Mouse (Mus musculus) heart, embryonic 11.5 days (tissue): ENCODE measurements at regions not wholly inside any gene's neighbourhood (a gene's known extent, or its start where the extent isn't known, plus 50 kb on each side); places are given as distances from the start of the nearest gene placed in this dataset.

Experiments used
- ATAC-seq: fragments of 200-750 bp; cut with Nextera tagmentation; replicated peaks from 2 replicates; pipeline ENCODE4 v1.8.0; 2017; ENCODE audit warnings: moderate library complexity; ENCODE audit not compliant: insufficient number of reproducible peaks, low FRiP score, low TSS enrichment
- H3K27ac ChIP-seq: fragments of 300-500 bp; sonication (generic); 2 replicates; pipeline ENCODE4 v1.5.1; 2014; ENCODE audit warnings: mild to moderate bottlenecking, low read depth, low read length
- H3K27me3 ChIP-seq: fragments of 300-500 bp; sonication (generic); 2 replicates; pipeline ENCODE4 v1.6.1; 2014; ENCODE audit warnings: mild to moderate bottlenecking, low read length, mixed read lengths; ENCODE audit not compliant: control insufficient read depth, insufficient read depth
- H3K36me3 ChIP-seq: fragments of 300-500 bp; sonication (generic); 2 replicates; pipeline ENCODE4 v1.6.1; 2014; ENCODE audit warnings: mild to moderate bottlenecking, low read length, moderate library complexity, mixed read lengths; ENCODE audit not compliant: control insufficient read depth, insufficient read depth
- H3K4me1 ChIP-seq: fragments of 300-500 bp; sonication (generic); 2 replicates; pipeline ENCODE4 v1.6.1; 2014; ENCODE audit warnings: low read length; ENCODE audit not compliant: control insufficient read depth, insufficient read depth
- H3K4me2 ChIP-seq: fragments of 300-500 bp; sonication (generic); 2 replicates; pipeline ENCODE4 v1.6.1; 2014; ENCODE audit warnings: mild to moderate bottlenecking, moderate library complexity
- H3K4me3 ChIP-seq: fragments of 300-500 bp; sonication (generic); 2 replicates; pipeline ENCODE4 v1.5.1; 2014; ENCODE audit warnings: low read depth, low read length
- H3K9ac ChIP-seq: fragments of 300-500 bp; sonication (generic); 2 replicates; pipeline ENCODE4 v1.6.1; 2014; ENCODE audit warnings: mild to moderate bottlenecking, low read depth, low read length, moderate library complexity
- H3K9me3 ChIP-seq: fragments of 300-500 bp; sonication (generic); replicated peaks from 2 replicates; pipeline ENCODE4 v1.6.1; 2016; ENCODE audit warnings: low read length; ENCODE audit not compliant: control insufficient read depth
- WGBS: fragments of 180-500 bp; shearing (Covaris S2); extraction: QIAGEN DNeasy Blood & Tissue Kit; methylation state at CpG from one replicate; pipeline ENCODE4 v1.1.7; 2014; ENCODE audit not compliant: insufficient replicate concordance; 5-methylcytosine and 5-hydroxymethylcytosine counted together

DNA sequence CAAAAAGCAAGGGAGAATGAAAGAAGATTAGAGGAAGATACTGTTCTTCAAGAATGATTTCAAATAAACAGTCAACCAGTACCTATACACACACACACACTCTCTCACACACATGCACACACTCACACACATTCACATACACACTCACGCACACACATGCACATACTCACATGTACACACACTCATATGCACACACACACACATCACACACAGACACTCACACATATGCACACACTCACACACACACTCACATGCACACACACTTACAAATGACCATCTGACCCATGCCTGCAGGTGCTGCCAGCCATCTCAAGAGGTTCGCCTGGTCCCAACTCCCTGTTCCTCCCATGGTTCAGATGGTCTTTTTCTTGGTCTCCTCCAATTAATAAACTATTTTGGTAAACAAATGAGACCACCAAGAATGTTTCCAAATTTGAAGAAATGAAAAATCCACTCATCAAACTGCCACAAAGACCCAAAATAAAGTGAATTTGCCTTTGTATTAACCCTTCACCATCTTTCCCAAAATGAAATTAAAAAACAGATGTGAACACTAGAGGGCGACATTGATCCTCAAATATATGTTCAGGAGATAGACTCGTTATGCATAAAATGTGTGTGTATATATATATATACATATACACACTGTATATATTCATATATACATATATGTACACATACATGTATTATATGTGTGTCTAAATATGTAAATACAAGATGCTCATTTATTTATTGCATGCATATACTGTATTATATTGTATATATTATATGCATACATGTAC, 150.3 kb upstream of the Ank start:
- Histone ChIP-seq H3K4me1 (no peaks in the 10 kb centered on the region), H3K27me3 (no peaks in the 10 kb centered on the region), H3K36me3 (no peaks in the 10 kb centered on the region), H3K4me3 (no peak overlapping the region), H3K4me2 (no peak overlapping the region), H3K9ac (no peak overlapping the region), H3K27ac (no peak overlapping the region), H3K9me3 (no peaks in the 10 kb centered on the region)
- no peak for ATAC-seq
- WGBS = 53% methylated on average over 4 of the region's 4 CpGs

DNA sequence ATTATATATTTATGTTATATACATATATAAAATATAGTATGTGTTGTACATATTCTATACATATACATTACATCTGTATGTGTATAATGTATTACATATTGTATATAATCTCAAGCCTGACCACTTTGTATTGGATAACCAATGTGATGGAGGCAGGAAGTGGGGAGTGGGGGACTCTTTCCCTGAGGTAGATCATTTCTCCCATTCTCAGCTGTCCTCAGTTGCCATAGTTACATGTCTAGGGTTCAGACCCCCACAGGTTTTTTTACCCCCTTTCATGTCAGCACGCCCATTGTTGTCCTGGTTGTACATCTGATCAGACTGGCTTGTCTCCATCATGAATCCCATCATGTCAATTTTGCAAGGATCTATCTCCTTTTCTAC, 149.7 kb upstream of the Ank start:
- Histone ChIP-seq H3K36me3 (no peaks in the 10 kb centered on the region), H3K27ac (no peak overlapping the region), H3K9me3 (no peaks in the 10 kb centered on the region), H3K27me3 (no peaks in the 10 kb centered on the region), H3K4me1 (no peaks in the 10 kb centered on the region), H3K9ac (no peak overlapping the region), H3K4me2 (no peak overlapping the region), H3K4me3 (no peak overlapping the region)
- WGBS = 79% methylated on average over 1 of the region's 1 CpGs
- no peak for ATAC-seq

DNA sequence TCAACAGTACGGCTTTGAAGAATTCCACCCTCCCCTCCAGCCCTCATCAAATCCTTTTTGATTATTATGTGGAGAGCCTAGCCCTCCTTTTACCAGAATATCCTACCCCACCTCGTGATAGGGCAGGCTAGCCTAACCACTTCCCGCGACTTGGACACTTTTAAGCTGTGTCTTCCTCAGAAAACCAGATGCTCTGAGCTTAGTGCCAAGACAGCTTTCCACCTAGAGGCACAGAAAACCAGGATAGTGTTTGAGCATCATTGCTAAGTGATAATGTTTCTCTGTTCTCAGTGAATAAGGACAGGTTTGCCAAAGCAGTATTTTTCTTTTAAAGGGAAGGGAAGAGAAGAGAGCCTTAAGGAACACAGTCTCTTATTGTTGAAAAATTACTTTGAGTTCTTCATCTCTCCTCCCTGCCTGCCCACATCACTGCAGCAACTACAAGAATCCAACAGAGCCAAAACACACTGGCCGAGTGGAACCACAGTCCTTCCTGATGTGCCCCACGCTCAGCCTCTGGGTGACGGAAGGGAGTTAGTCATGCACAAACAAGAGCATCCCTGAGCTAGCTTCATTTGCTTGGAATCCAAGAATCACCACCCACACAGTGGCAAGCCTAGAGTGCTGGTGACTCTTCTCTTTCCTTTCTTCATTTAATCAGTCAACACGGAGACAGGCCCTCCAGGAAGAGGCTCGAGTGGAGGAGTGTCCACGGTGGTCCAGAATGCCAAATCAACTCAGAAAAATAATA, 144.4 kb upstream of the Ank start:
- Histone ChIP-seq H3K9me3 (no peaks in the 10 kb centered on the region), H3K4me2 (no peak overlapping the region), H3K9ac (no peak overlapping the region), H3K27ac (no peak overlapping the region), H3K4me1 (no peaks in the 10 kb centered on the region), H3K4me3 (no peak overlapping the region), H3K36me3 (no peaks in the 10 kb centered on the region), H3K27me3 (no peaks in the 10 kb centered on the region)
- no peak for ATAC-seq
- WGBS = 68% methylated on average over 10 of the region's 10 CpGs

DNA sequence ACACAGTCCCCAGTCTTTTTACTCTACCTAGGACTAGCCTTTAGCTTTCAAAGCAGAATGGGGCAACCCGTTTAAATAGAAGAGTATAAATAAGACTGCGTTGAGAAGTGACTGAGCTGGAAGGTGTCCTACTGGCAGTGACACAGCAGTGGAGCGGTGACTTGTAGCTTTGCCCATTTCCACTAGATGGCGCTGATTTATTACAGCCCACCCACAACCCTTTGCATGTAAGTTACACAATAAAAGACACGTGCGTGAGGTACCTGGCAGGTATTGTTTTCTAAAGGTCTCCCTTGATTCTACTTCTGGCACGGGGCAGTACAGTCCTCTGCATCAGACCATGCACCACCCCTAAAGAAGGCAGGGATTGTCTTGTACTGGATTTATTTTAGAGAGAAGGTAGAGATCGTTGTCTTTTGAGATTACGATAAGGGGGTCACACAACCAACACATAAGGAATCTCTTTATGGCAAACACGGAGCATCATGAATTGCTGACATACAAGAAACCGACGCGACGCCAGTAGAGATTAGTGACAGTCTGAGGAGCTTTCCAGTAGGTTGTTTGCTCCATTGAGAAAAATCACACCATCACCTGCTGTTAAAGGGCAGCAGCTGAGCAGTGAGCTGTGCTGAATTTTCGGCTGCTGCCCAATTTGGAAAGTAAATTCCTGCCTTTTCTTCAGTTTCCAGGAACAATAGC, 140.5 kb upstream of the Ank start:
- Histone ChIP-seq H3K4me2 (no peak overlapping the region), H3K27me3 (no peaks in the 10 kb centered on the region), H3K4me3 (no peak overlapping the region), H3K36me3 (no peaks in the 10 kb centered on the region), H3K4me1 (no peaks in the 10 kb centered on the region), H3K27ac (no peak overlapping the region), H3K9me3 (no peaks in the 10 kb centered on the region), H3K9ac (no peak overlapping the region)
- no peak for ATAC-seq
- 28% methylated on average over 15 of the region's 15 CpGs for WGBS

DNA sequence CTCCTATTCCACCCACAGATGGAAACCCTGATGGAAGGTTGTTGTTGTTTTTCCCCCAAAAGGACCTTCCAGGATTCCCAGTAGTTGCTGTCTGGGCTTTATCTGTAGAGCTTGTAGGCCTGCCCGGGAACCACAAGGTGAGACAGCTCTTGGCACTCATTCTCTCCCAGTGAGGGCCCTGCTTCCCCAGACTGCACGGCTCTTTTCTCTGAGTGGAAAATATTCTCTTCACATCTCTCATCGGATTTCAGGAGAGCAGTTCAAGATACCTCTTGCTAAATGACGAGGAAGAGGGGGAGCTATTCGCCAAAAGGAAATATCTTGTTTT, 140.0 kb upstream of the Ank start:
- no peak for ATAC-seq
- WGBS = 53% methylated on average over 5 of the region's 5 CpGs
- Histone ChIP-seq H3K4me2 (no peak overlapping the region), H3K27me3 (no peaks in the 10 kb centered on the region), H3K9me3 (no peaks in the 10 kb centered on the region), H3K9ac (no peak overlapping the region), H3K36me3 (no peaks in the 10 kb centered on the region), H3K27ac (no peak overlapping the region), H3K4me1 (no peaks in the 10 kb centered on the region), H3K4me3 (no peak overlapping the region)

DNA sequence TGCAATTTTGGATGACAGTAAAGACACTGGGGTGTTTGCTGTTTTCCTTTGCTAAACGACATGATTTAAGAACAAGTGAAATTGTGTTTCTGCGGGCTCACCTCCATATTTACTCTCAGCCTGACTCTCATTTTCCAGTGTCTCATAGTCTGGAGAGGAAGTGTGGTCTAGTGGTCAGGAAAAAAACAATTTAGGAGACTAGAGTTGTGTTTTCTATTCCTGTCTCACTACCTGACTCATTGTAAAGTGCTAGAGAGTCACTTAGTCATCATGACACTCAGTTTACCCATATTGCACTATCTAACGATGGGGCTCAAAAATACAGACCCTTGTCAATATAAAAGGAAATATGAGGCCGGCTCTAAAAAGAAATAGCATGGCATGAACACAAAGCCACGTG, 138.7 kb upstream of the Ank start:
- Histone ChIP-seq H3K9me3 (no peaks in the 10 kb centered on the region), H3K36me3 (no peaks in the 10 kb centered on the region), H3K4me3 (no peak overlapping the region), H3K27ac (no peak overlapping the region), H3K27me3 (no peaks in the 10 kb centered on the region), H3K9ac (no peak overlapping the region), H3K4me2 (no peak overlapping the region), H3K4me1 (no peaks in the 10 kb centered on the region)
- 81% methylated on average over 5 of the region's 5 CpGs for WGBS
- ATAC-seq = no peak

DNA sequence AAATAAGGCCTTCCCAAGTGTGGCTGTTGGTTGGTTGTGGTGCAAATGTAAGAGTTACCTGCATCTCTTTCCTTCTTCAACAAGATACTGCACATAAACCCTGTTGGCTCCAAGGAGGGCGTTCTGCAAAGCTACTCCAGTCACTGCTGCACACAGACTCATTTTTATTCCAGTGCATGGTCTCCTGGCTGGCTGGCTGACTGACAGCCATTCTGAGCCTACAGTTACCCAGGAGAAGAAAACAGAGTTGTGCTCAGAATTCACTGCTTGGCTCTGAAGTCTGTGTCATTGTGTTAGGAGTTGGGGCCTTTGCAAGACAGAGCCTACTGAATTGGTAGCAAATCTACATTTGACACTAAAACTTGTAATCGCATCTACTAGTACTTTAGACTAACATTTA, 138.0 kb upstream of the Ank start:
- Histone ChIP-seq H3K4me2 (no peak overlapping the region), H3K4me3 (no peak overlapping the region), H3K27me3 (no peaks in the 10 kb centered on the region), H3K9ac (no peak overlapping the region), H3K4me1 (no peaks in the 10 kb centered on the region), H3K9me3 (no peaks in the 10 kb centered on the region), H3K27ac (no peak overlapping the region), H3K36me3 (no peaks in the 10 kb centered on the region)
- WGBS = 92% methylated on average over 2 of the region's 2 CpGs
- no peak for ATAC-seq

DNA sequence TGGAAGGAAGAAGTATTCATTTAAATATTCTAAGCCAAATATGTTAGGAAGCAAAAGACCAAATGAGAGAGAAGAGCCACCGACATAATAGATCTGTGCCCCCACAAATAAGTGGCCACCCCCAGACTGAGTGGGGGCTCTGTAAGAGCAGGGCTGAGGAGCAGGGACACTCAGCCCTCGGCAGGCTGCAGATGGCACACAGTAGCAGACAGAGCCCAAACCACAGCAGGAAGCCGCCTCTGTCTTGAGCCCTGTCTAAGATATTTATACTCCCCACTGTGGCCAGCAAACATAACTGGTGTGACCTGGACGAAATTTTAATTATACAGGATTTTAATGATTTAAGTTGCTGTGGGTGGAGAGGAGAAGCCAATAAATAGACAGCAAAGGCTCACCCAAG, 126.4 kb upstream of the Ank start:
- no peak overlapping the region for H3K4me2 ChIP-seq
- WGBS = 65% methylated on average over 4 of the region's 4 CpGs
- ATAC-seq = no peak
- H3K4me1 ChIP-seq = no peaks in the 10 kb centered on the region
- H3K27ac ChIP-seq = no peak overlapping the region
- H3K9me3 ChIP-seq = no peaks in the 10 kb centered on the region
- no peaks in the 10 kb centered on the region for H3K27me3 ChIP-seq
- H3K9ac ChIP-seq = no peak overlapping the region
- H3K4me3 ChIP-seq = no peak overlapping the region
- no peaks in the 10 kb centered on the region for H3K36me3 ChIP-seq
